ENCODE assay signal across 14 mouse cellular contexts in genomic region chr11:102221243-102221953, GRCm38 (mm10). TPM values are rescaled to one million over a fixed set of nuclear protein-coding genes. Genes with fewer than 3 reads are reported as not detected.
A peak's percentile ranks its signal among the peaks of the same experiment; 100 is the strongest.
DNase-seq lines count a peak whose midpoint lies in the region; ATAC-seq and TF ChIP-seq lines count a peak whose summit lies in the region.
"Had no signal": no experiment of that assay in that cellular context is flagged by ENCODE, and none has a peak within 500 bp of the region (broad histone marks: within the 10 kb centered on the region; RNA-seq: fewer than 3 reads in every experiment).

No protein-coding gene starts in this region.

- TF ChIP-seq POLR2A in cerebellum, adult 2 months (IDR thresholded peaks at IDR 0.05; ENCODE audit: borderline replicate concordance, insufficient read depth, low read length): no peak
- TF ChIP-seq POLR2A in liver, adult 2 months (IDR thresholded peaks at IDR 0.05; ENCODE audit: extremely low read depth, insufficient read depth, low read length): no peak

- no peaks in the 10 kb centered on the region for H3K9me3 ChIP-seq in heart, embryonic 16.5 days (replicated peaks; ENCODE audit: control insufficient read depth, low read length)
- no peaks in the 10 kb centered on the region for H3K9me3 ChIP-seq in liver, embryonic 11.5 days (ENCODE audit: control insufficient read depth, low read length)
- H3K9me3 ChIP-seq in embryonic facial prominence, embryonic 10.5 days: no peaks in the 10 kb centered on the region
- no peaks in the 10 kb centered on the region for H3K9me3 ChIP-seq in midbrain, embryonic 14.5 days (ENCODE audit: control insufficient read depth, low read length)
- H3K9me3 ChIP-seq: liver, embryonic 15.5 days had no signal

- peak overlapping the region; percentile 17; the same call in 1 of the 2 replicates for H3K27ac ChIP-seq in cerebellum, adult 2 months (ENCODE audit: insufficient read depth, low read length)
- no peak overlapping the region for H3K27ac ChIP-seq in heart, embryonic 16.5 days (ENCODE audit: low read length)
- H3K27ac ChIP-seq in liver, adult 2 months (replicated peaks; ENCODE audit: insufficient read depth, low read depth, low read length): peak overlapping the region; percentile 29
- no peak overlapping the region for H3K27ac ChIP-seq in liver, embryonic 11.5 days (ENCODE audit: low read depth, low read length)
- H3K27ac ChIP-seq in embryonic facial prominence, embryonic 10.5 days (replicated peaks): 0 out of 2 replicates have a peak overlapping the region, but pooled peaks have one; percentile 0
- H3K27ac ChIP-seq in midbrain, embryonic 14.5 days (replicated peaks; ENCODE audit: low read depth, low read length): no peak overlapping the region
- H3K27ac ChIP-seq: liver, embryonic 15.5 days had no signal

- no peak overlapping the region for H3K4me2 ChIP-seq in heart, embryonic 16.5 days (ENCODE audit: low read depth, low read length)
- H3K4me2 ChIP-seq in liver, embryonic 11.5 days: no peak overlapping the region
- H3K4me2 ChIP-seq in midbrain, embryonic 14.5 days (ENCODE audit: low read length): no peak overlapping the region
- H3K4me2 ChIP-seq: liver, embryonic 15.5 days had no signal

- no peaks in the 10 kb centered on the region; the same call in 1 of the 2 replicates for H3K36me3 ChIP-seq in heart, embryonic 16.5 days (ENCODE audit: control insufficient read depth, insufficient read depth)
- no peaks in the 10 kb centered on the region for H3K36me3 ChIP-seq in liver, adult 2 months (ENCODE audit: control insufficient read depth, insufficient read depth, low read length)
- no peaks in the 10 kb centered on the region for H3K36me3 ChIP-seq in liver, embryonic 11.5 days (ENCODE audit: control insufficient read depth, insufficient read depth, low read length)
- peaks cover 35% of the 10 kb centered on the region for H3K36me3 ChIP-seq in embryonic facial prominence, embryonic 10.5 days (replicated peaks)
- peaks cover 42% of the 10 kb centered on the region for H3K36me3 ChIP-seq in midbrain, embryonic 14.5 days (ENCODE audit: control insufficient read depth, insufficient read depth, low read length)
- H3K36me3 ChIP-seq: liver, embryonic 15.5 days had no signal

- H3K4me3 ChIP-seq in cerebellum, adult 2 months (replicated peaks; ENCODE audit: insufficient read depth, low read depth, low read length): no peak overlapping the region
- no peak overlapping the region for H3K4me3 ChIP-seq in heart, embryonic 16.5 days (ENCODE audit: low read length)
- no peak overlapping the region for H3K4me3 ChIP-seq in liver, adult 2 months (ENCODE audit: insufficient read depth, low read depth, low read length)
- H3K4me3 ChIP-seq in liver, embryonic 11.5 days (ENCODE audit: low read depth, low read length): no peak overlapping the region
- no peak overlapping the region for H3K4me3 ChIP-seq in embryonic facial prominence, embryonic 10.5 days
- H3K4me3 ChIP-seq in midbrain, embryonic 14.5 days (replicated peaks; ENCODE audit: low read depth, low read length): no peak overlapping the region
- H3K4me3 ChIP-seq: liver, embryonic 15.5 days had no signal

- H3K9ac ChIP-seq in heart, embryonic 16.5 days (ENCODE audit: low read length): peak overlapping the region; percentile 21; the same call in 1 of the 2 replicates
- H3K9ac ChIP-seq in liver, adult 2 months (ENCODE audit: low read depth, low read length): no peak overlapping the region
- no peak overlapping the region for H3K9ac ChIP-seq in liver, embryonic 11.5 days (ENCODE audit: low read depth, low read length)
- no peak overlapping the region for H3K9ac ChIP-seq in midbrain, embryonic 14.5 days (replicated peaks; ENCODE audit: low read length)
- H3K9ac ChIP-seq: forebrain, postnatal 0 days; liver, embryonic 15.5 days had no signal

- peak; percentile 6 to 30 for DNase-seq in cerebellum, adult 2 months
- DNase-seq in heart, adult 9 months (ENCODE audit: low spot score in 2 of 2): no peak
- DNase-seq in liver, adult 2 months (ENCODE audit: extremely low read depth, low read depth, low spot score): no peak
- DNase-seq in liver, embryonic 11.5 days (ENCODE audit: low spot score): no peak
- no peak for DNase-seq in embryonic facial prominence, embryonic 10.5 days (ENCODE audit: low spot score)
- no peak for DNase-seq in midbrain, embryonic 14.5 days
- DNase-seq: cerebellum, postnatal 14 days; forebrain, postnatal 0 days; thymus, adult 2 months had no signal

- no peak for TF ChIP-seq CTCF in cerebellum, adult 2 months (IDR thresholded peaks at IDR 0.05; ENCODE audit: borderline replicate concordance, insufficient read depth, low read depth, low read length)
- TF ChIP-seq CTCF in liver, adult 2 months (IDR thresholded peaks at IDR 0.05; ENCODE audit: low read depth, low read length): no peak

- H3K79me2 ChIP-seq in liver, adult 2 months (ENCODE audit: control insufficient read depth, insufficient read depth, low read length): peaks cover 18% of the 10 kb centered on the region; the same call in 1 of the 2 replicates

- WGBS in cerebellum, adult 2 months: 67% methylated on average over 8 of the region's 8 CpGs
- 76% methylated on average over 8 of the region's 8 CpGs for WGBS in heart, embryonic 16.5 days
- WGBS in liver, adult 2 months: 78% methylated on average over 8 of the region's 8 CpGs
- WGBS in liver, embryonic 11.5 days: 70% methylated on average over 8 of the region's 8 CpGs
- 86% methylated on average over 8 of the region's 8 CpGs for WGBS in embryonic facial prominence, embryonic 10.5 days
- 88% methylated on average over 8 of the region's 8 CpGs for WGBS in midbrain, embryonic 14.5 days

- no peak for ATAC-seq in cerebellum, adult (ENCODE audit: insufficient number of reproducible peaks, low FRiP score, low TSS enrichment)
- ATAC-seq in heart, embryonic 16.5 days (replicated peaks; ENCODE audit: extremely low read depth, insufficient read depth, low FRiP score): no peak
- ATAC-seq in liver, embryonic 11.5 days (replicated peaks; ENCODE audit: low FRiP score): no peak
- ATAC-seq in midbrain, embryonic 14.5 days (ENCODE audit: low FRiP score, low TSS enrichment): no peak
- ATAC-seq: forebrain, postnatal 0 days; hindbrain, embryonic 16.5 days had no signal

- H3K4me1 ChIP-seq in cerebellum, adult 2 months (ENCODE audit: control insufficient read depth, insufficient read depth, low read length): peaks cover 84% of the 10 kb centered on the region
- H3K4me1 ChIP-seq in heart, embryonic 16.5 days (ENCODE audit: control insufficient read depth, insufficient read depth, low read length): peaks cover 79% of the 10 kb centered on the region
- H3K4me1 ChIP-seq in liver, adult 2 months (ENCODE audit: control insufficient read depth, insufficient read depth, low read length): peaks cover 50% of the 10 kb centered on the region
- peaks cover 66% of the 10 kb centered on the region for H3K4me1 ChIP-seq in liver, embryonic 11.5 days (replicated peaks; ENCODE audit: control insufficient read depth, insufficient read depth, low read length)
- H3K4me1 ChIP-seq in embryonic facial prominence, embryonic 10.5 days: peaks cover 87% of the 10 kb centered on the region
- H3K4me1 ChIP-seq in midbrain, embryonic 14.5 days (ENCODE audit: control insufficient read depth, insufficient read depth, low read length): peaks cover 57% of the 10 kb centered on the region

- H3K27me3 ChIP-seq in cerebellum, adult 2 months (ENCODE audit: control insufficient read depth, insufficient read depth, low read length): no peaks in the 10 kb centered on the region
- no peaks in the 10 kb centered on the region for H3K27me3 ChIP-seq in heart, embryonic 16.5 days (ENCODE audit: control insufficient read depth, insufficient read depth, low read length)
- no peaks in the 10 kb centered on the region for H3K27me3 ChIP-seq in liver, adult 2 months (ENCODE audit: control insufficient read depth, insufficient read depth, low read length)
- 0 out of 2 replicates have a peak, but pooled peaks cover under 1% of the 10 kb centered on the region for H3K27me3 ChIP-seq in liver, embryonic 11.5 days (replicated peaks; ENCODE audit: control insufficient read depth, insufficient read depth, low read length)
- peaks cover 31% of the 10 kb centered on the region for H3K27me3 ChIP-seq in embryonic facial prominence, embryonic 10.5 days (replicated peaks; ENCODE audit: low read depth, poor library complexity, severe bottlenecking)
- no peaks in the 10 kb centered on the region for H3K27me3 ChIP-seq in midbrain, embryonic 14.5 days (ENCODE audit: control insufficient read depth, insufficient read depth, low read length)

RNA-seq across cellular contexts. Expression of gene Hdac5, which starts 8.6 kb away (rescaled TPM):
- polyA plus RNA-seq in cerebellum, adult 2 months (2012; rRNA removed): 188 and 194 TPM in 2 replicates
- polyA plus RNA-seq in heart, embryonic 16.5 days (2015; fragmentation: Nextera tagmentation; extraction: Ambion mirVana): 86.7 and 96.4 TPM in 2 replicates
- 15.9 and 25.0 TPM in 2 replicates for total RNA-seq in liver, adult 2 months (2014; rRNA removed)
- polyA plus RNA-seq in liver, adult 2 months (2012; rRNA removed): 38.2 and 60.5 TPM in 2 replicates
- 23.8 and 26.0 TPM in 2 replicates for polyA plus RNA-seq in liver, embryonic 11.5 days (2014; fragmentation: Nextera tagmentation; extraction: Ambion mirVana)
- polyA plus RNA-seq in embryonic facial prominence, embryonic 10.5 days (2016; fragmentation: Nextera tagmentation; extraction: Ambion mirVana): 49.6 and 52.9 TPM in 2 replicates
- polyA plus RNA-seq in midbrain, embryonic 14.5 days (2014; fragmentation: Nextera tagmentation; extraction: Ambion mirVana): 54.4 and 56.6 TPM in 2 replicates

RNA-seq across cellular contexts. Expression of gene BC030867, which starts 27.3 kb away (rescaled TPM):
- polyA plus RNA-seq in cerebellum, adult 2 months (2012; rRNA removed): 1.3 and 2.2 TPM in 2 replicates
- 11.8 and 12.3 TPM in 2 replicates for polyA plus RNA-seq in heart, embryonic 16.5 days (2015; fragmentation: Nextera tagmentation; extraction: Ambion mirVana)
- 0.27 TPM in 1 of 2 replicates, not detected in the other for total RNA-seq in liver, adult 2 months (2014; rRNA removed)
- 0.20 and 0.38 TPM in 2 replicates for polyA plus RNA-seq in liver, adult 2 months (2012; rRNA removed)
- 28.2 and 29.4 TPM in 2 replicates for polyA plus RNA-seq in liver, embryonic 11.5 days (2014; fragmentation: Nextera tagmentation; extraction: Ambion mirVana)
- polyA plus RNA-seq in embryonic facial prominence, embryonic 10.5 days (2016; fragmentation: Nextera tagmentation; extraction: Ambion mirVana): 30.1 and 32.4 TPM in 2 replicates
- 2.6 and 3.0 TPM in 2 replicates for polyA plus RNA-seq in midbrain, embryonic 14.5 days (2014; fragmentation: Nextera tagmentation; extraction: Ambion mirVana)
- total RNA-seq: neutrophil, adult 5-6 weeks had no signal

RNA-seq across cellular contexts. Expression of gene G6pc3, which starts 32.0 kb away (rescaled TPM):
- 115 and 120 TPM in 2 replicates for polyA plus RNA-seq in cerebellum, adult 2 months (2012; rRNA removed)
- 24.4 and 25.0 TPM in 2 replicates for polyA plus RNA-seq in heart, embryonic 16.5 days (2015; fragmentation: Nextera tagmentation; extraction: Ambion mirVana)
- total RNA-seq in liver, adult 2 months (2014; rRNA removed): 2.8 and 3.6 TPM in 2 replicates
- 17.1 and 25.9 TPM in 2 replicates for polyA plus RNA-seq in liver, adult 2 months (2012; rRNA removed)
- 38.8 and 39.5 TPM in 2 replicates for polyA plus RNA-seq in liver, embryonic 11.5 days (2014; fragmentation: Nextera tagmentation; extraction: Ambion mirVana)
- polyA plus RNA-seq in embryonic facial prominence, embryonic 10.5 days (2016; fragmentation: Nextera tagmentation; extraction: Ambion mirVana): 38.2 and 39.6 TPM in 2 replicates
- 31.6 and 43.7 TPM in 2 replicates for polyA plus RNA-seq in midbrain, embryonic 14.5 days (2014; fragmentation: Nextera tagmentation; extraction: Ambion mirVana)

RNA-seq across cellular contexts. Expression of gene Lsm12, which starts 36.3 kb away (rescaled TPM):
- polyA plus RNA-seq in cerebellum, adult 2 months (2012; rRNA removed): 35.2 and 40.2 TPM in 2 replicates
- 60.5 and 77.2 TPM in 2 replicates for polyA plus RNA-seq in heart, embryonic 16.5 days (2015; fragmentation: Nextera tagmentation; extraction: Ambion mirVana)
- 11.4 and 14.1 TPM in 2 replicates for total RNA-seq in liver, adult 2 months (2014; rRNA removed)
- 24.3 and 24.5 TPM in 2 replicates for polyA plus RNA-seq in liver, adult 2 months (2012; rRNA removed)
- 80.1 and 83.2 TPM in 2 replicates for polyA plus RNA-seq in liver, embryonic 11.5 days (2014; fragmentation: Nextera tagmentation; extraction: Ambion mirVana)
- polyA plus RNA-seq in embryonic facial prominence, embryonic 10.5 days (2016; fragmentation: Nextera tagmentation; extraction: Ambion mirVana): 145 and 155 TPM in 2 replicates
- polyA plus RNA-seq in midbrain, embryonic 14.5 days (2014; fragmentation: Nextera tagmentation; extraction: Ambion mirVana): 76.0 and 80.9 TPM in 2 replicates

RNA-seq across cellular contexts. Expression of gene Asb16, which starts 47.1 kb away (rescaled TPM):
- polyA plus RNA-seq in cerebellum, adult 2 months (2012; rRNA removed): 3.1 and 4.0 TPM in 2 replicates
- 0.08 and 0.09 TPM in 2 replicates for polyA plus RNA-seq in heart, embryonic 16.5 days (2015; fragmentation: Nextera tagmentation; extraction: Ambion mirVana)
- 0.09 TPM in 1 of 2 replicates, not detected in the other for total RNA-seq in liver, adult 2 months (2014; rRNA removed)
- 0.16 and 0.20 TPM in 2 replicates for polyA plus RNA-seq in liver, adult 2 months (2012; rRNA removed)
- polyA plus RNA-seq in liver, embryonic 11.5 days (2014; fragmentation: Nextera tagmentation; extraction: Ambion mirVana): 0.05 and 0.12 TPM in 2 replicates
- 0.09 and 0.10 TPM in 2 replicates for polyA plus RNA-seq in embryonic facial prominence, embryonic 10.5 days (2016; fragmentation: Nextera tagmentation; extraction: Ambion mirVana)
- polyA plus RNA-seq in midbrain, embryonic 14.5 days (2014; fragmentation: Nextera tagmentation; extraction: Ambion mirVana): 0.12 TPM in 1 of 2 replicates, not detected in the other
- total RNA-seq: neutrophil, adult 5-6 weeks had no signal
- polyA plus RNA-seq: forebrain, postnatal 0 days had no signal

Comparison
In these comparisons a context has a peak if more than half of its experiments do, and no peak if none do; other contexts are left out.
1. H3K27ac ChIP-seq: peak in cerebellum, adult 2 months (single experiment), liver, adult 2 months (single experiment) and embryonic facial prominence, embryonic 10.5 days (single experiment); none in heart, embryonic 16.5 days (single experiment), liver, embryonic 11.5 days (single experiment) and midbrain, embryonic 14.5 days (single experiment).
2. DNase-seq: peak in cerebellum, adult 2 months (2 of 2); none in heart, adult 9 months (0 of 2), liver, adult 2 months (single experiment), liver, embryonic 11.5 days (single experiment), embryonic facial prominence, embryonic 10.5 days (single experiment) and midbrain, embryonic 14.5 days (single experiment).